Mouse (Mus musculus): ENCODE data around the gene Ccr6.

- TF ChIP-seq CTCF (IDR thresholded peaks at IDR 0.05; ENCODE audit: extremely low read depth, insufficient read depth, low read length) (no peak), POLR2A (IDR thresholded peaks at IDR 0.05; ENCODE audit: extremely low read depth, insufficient read depth, low read length) (no peak)
Observed at GRCm38 (mm10) chr17:8235743-8236142, at the start of gene Ccr6.

Data from cortical plate, adult 2 months (tissue).